Mouse (Mus musculus): Measurements from ENCODE around the gene Prdx5. TPM values are rescaled to one million over a fixed set of nuclear protein-coding genes. Genes with fewer than 3 reads are reported as not detected.
A peak's percentile ranks its signal among the peaks of the same experiment; 100 is the strongest.

The Prdx5 gene
- polyA plus RNA-seq, 1 experiment from 2014 or later: 153 TPM

GRCm38 (mm10) chr19:6926559-6927255 lies 16.8 kb upstream of the Prdx5 start:
- TF ChIP-seq CTCF (IDR thresholded peaks at IDR 0.05; ENCODE audit: low read depth): no peak
- DNase-seq (peak; percentile 42), ATAC-seq (ENCODE audit: insufficient read depth) (no peak)
- 13% methylated on average over 26 of the region's 26 CpGs for whole genome bisulfite sequencing
- no peaks in the 10 kb centered on the region for H3K9me3 ChIP-seq (ENCODE audit: low read depth, low read length)
- H3K27ac ChIP-seq (ENCODE audit: low read depth): no peak overlapping the region
- no peaks in the 10 kb centered on the region for H3K4me1 ChIP-seq (ENCODE audit: insufficient read depth)
- peak overlapping the region; percentile 33 for H3K4me2 ChIP-seq
- H3K4me3 ChIP-seq (ENCODE audit: low read depth, low read length): peak overlapping the region; percentile 19
- H3K27me3 ChIP-seq (ENCODE audit: insufficient read depth, low read length): peaks cover 81% of the 10 kb centered on the region
- no peak overlapping the region for H3K9ac ChIP-seq
- H3K36me3 ChIP-seq (ENCODE audit: insufficient read depth): no peaks in the 10 kb centered on the region

GRCm38 (mm10) chr19:6925611-6926329 lies 15.9 kb upstream of the Prdx5 start:
- ATAC-seq (ENCODE audit: insufficient read depth) (no peak), DNase-seq (no peak)
- no peaks in the 10 kb centered on the region for H3K36me3 ChIP-seq (ENCODE audit: insufficient read depth)
- H3K9me3 ChIP-seq (ENCODE audit: low read depth, low read length): no peaks in the 10 kb centered on the region
- H3K4me1 ChIP-seq (ENCODE audit: insufficient read depth): no peaks in the 10 kb centered on the region
- H3K4me3 ChIP-seq (ENCODE audit: low read depth, low read length): peak overlapping the region; percentile 11; the same call in 1 of the 2 replicates
- TF ChIP-seq CTCF (IDR thresholded peaks at IDR 0.05; ENCODE audit: low read depth): no peak
- H3K4me2 ChIP-seq: peak overlapping the region; percentile 51
- H3K9ac ChIP-seq: no peak overlapping the region
- WGBS: 12% methylated on average over 40 of the region's 40 CpGs
- peaks cover 71% of the 10 kb centered on the region for H3K27me3 ChIP-seq (ENCODE audit: insufficient read depth, low read length)
- no peak overlapping the region for H3K27ac ChIP-seq (ENCODE audit: low read depth)

GRCm38 (mm10) chr19:6925307-6925573 lies 15.3 kb upstream of the Prdx5 start, which contains the start of gene Catsperz:
Catsperz (minus strand) TSS chr19:6925380.
- H3K27me3 ChIP-seq (ENCODE audit: insufficient read depth, low read length): peaks cover 66% of the 10 kb centered on the region

GRCm38 (mm10) chr19:6924461-6925306 lies 14.8 kb upstream of the Prdx5 start:
- Histone ChIP-seq H3K9me3 (ENCODE audit: low read depth, low read length) (no peaks in the 10 kb centered on the region), H3K27me3 (ENCODE audit: insufficient read depth, low read length) (peaks cover 63% of the 10 kb centered on the region), H3K4me3 (ENCODE audit: low read depth, low read length) (peak overlapping the region; percentile 18), H3K36me3 (ENCODE audit: insufficient read depth) (no peaks in the 10 kb centered on the region), H3K9ac (no peak overlapping the region), H3K4me2 (peak overlapping the region; percentile 51), H3K4me1 (ENCODE audit: insufficient read depth) (no peaks in the 10 kb centered on the region), H3K27ac (ENCODE audit: low read depth) (no peak overlapping the region)
- peak; percentile 93 for DNase-seq
- ATAC-seq (ENCODE audit: insufficient read depth): no peak
- TF ChIP-seq CTCF (IDR thresholded peaks at IDR 0.05; ENCODE audit: low read depth): peak; percentile 82
- WGBS: 4% methylated on average over 39 of the region's 39 CpGs

More at GRCm38 (mm10) chr19:6925307-6925573, 15.3 kb upstream of the Prdx5 start, which contains the start of gene Catsperz:
- H3K36me3 ChIP-seq (ENCODE audit: insufficient read depth): no peaks in the 10 kb centered on the region
- H3K9me3 ChIP-seq (ENCODE audit: low read depth, low read length): no peaks in the 10 kb centered on the region
- H3K4me2 ChIP-seq: peak within 1 kb of the TSS; percentile 51
- ATAC-seq (ENCODE audit: insufficient read depth): no peak
- no peak for TF ChIP-seq CTCF (IDR thresholded peaks at IDR 0.05; ENCODE audit: low read depth)
- 6% methylated on average over 9 of the region's 9 CpGs for WGBS
- no peak within 1 kb of the TSS for H3K27ac ChIP-seq (ENCODE audit: low read depth)
- no peaks in the 10 kb centered on the region for H3K4me1 ChIP-seq (ENCODE audit: insufficient read depth)
- peak within 1 kb of the TSS; percentile 18 for H3K4me3 ChIP-seq (ENCODE audit: low read depth, low read length)
- H3K9ac ChIP-seq: no peak within 1 kb of the TSS
- peak; percentile 33 for DNase-seq

- Histone ChIP-seq H3K27ac (ENCODE audit: low read depth) (no peak overlapping the region), H3K4me3 (ENCODE audit: low read depth, low read length) (no peak overlapping the region), H3K9ac (no peak overlapping the region), H3K4me1 (ENCODE audit: insufficient read depth) (no peaks in the 10 kb centered on the region), H3K36me3 (ENCODE audit: insufficient read depth) (0 out of 2 replicates have a peak, but pooled peaks cover 2% of the 10 kb centered on the region), H3K9me3 (ENCODE audit: low read depth, low read length) (no peaks in the 10 kb centered on the region), H3K27me3 (ENCODE audit: insufficient read depth, low read length) (peaks cover 55% of the 10 kb centered on the region), H3K4me2 (no peak overlapping the region)
- ATAC-seq (ENCODE audit: insufficient read depth) (no peak), DNase-seq (no peak)
- no peak for TF ChIP-seq CTCF (IDR thresholded peaks at IDR 0.05; ENCODE audit: low read depth)
- 57% methylated on average over 6 of the region's 6 CpGs for WGBS
Measured at GRCm38 (mm10) chr19:6922901-6923735, 13.2 kb upstream of the Prdx5 start.

Measured in lung, embryonic 14.5 days (tissue).